Mouse (Mus musculus): ENCODE results near the gene Hsd11b1. TPM values are rescaled to one million over a fixed set of nuclear protein-coding genes. Genes with fewer than 3 reads are reported as not detected.

The Hsd11b1 gene
- polyA plus RNA-seq, 1 experiment, result 0.12 TPM

DNA sequence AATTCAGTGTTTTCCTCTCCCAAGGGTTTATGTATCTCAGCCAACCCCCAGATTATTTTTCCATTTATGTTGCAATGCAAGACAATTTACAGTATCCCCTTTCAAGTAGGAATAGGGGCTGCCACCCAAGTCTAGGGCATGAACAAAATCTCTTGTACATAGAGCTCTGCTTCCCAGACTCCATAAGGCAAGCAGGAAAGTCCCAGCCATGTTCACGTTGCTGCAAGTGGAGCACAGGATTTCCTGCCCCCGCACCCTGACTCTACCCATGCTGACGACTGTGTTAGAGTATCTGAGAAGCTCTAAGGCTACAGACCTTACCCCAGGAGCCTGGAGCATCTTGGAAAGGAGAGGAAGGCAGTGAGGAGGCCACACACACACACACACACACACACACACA is 74.1 kb downstream of the Hsd11b1 start:
- no peaks in the 10 kb centered on the region for H3K36me3 ChIP-seq (ENCODE audit: control insufficient read depth, insufficient read depth)
- no peaks in the 10 kb centered on the region for H3K79me3 ChIP-seq (ENCODE audit: low read depth)
- H3K27me3 ChIP-seq (ENCODE audit: control insufficient read depth, insufficient read depth, insufficient read length), result no peaks in the 10 kb centered on the region
- no peak overlapping the region for H3ac ChIP-seq (ENCODE audit: control insufficient read depth, insufficient read length, low read depth)
- H3K79me2 ChIP-seq (ENCODE audit: control insufficient read depth, insufficient read depth), result no peaks in the 10 kb centered on the region
- no peak overlapping the region for H3K4me3 ChIP-seq (ENCODE audit: insufficient read depth, poor library complexity, severe bottlenecking)
- TF ChIP-seq USF1 (IDR thresholded peaks at IDR 0.05; ENCODE audit: low read depth), result no peak
- no peak for TF ChIP-seq MYOD1 (IDR thresholded peaks at IDR 0.05; ENCODE audit: control insufficient read depth, insufficient read length, low read depth)
- TF ChIP-seq CEBPB (IDR thresholded peaks at IDR 0.05; ENCODE audit: low read depth), result no peak
- TF ChIP-seq CTCF (IDR thresholded peaks at IDR 0.05; ENCODE audit: control insufficient read depth, insufficient read depth, insufficient read length), result no peak
- no peak for TF ChIP-seq FOSL1 (IDR thresholded peaks at IDR 0.05; ENCODE audit: insufficient read depth, low read length, poor library complexity, severe bottlenecking)
- TF ChIP-seq MAX (IDR thresholded peaks at IDR 0.05), result no peak
- TF ChIP-seq MYOG (IDR thresholded peaks at IDR 0.05; ENCODE audit: control insufficient read depth, extremely low read depth, insufficient read length), result no peak

- no peaks in the 10 kb centered on the region for H3K79me2 ChIP-seq (ENCODE audit: control insufficient read depth, insufficient read depth)
- no peaks in the 10 kb centered on the region for H3K27me3 ChIP-seq (ENCODE audit: control insufficient read depth, insufficient read depth, insufficient read length)
- H3K79me3 ChIP-seq (ENCODE audit: low read depth), result no peaks in the 10 kb centered on the region
- TF ChIP-seq MYOD1 (IDR thresholded peaks at IDR 0.05; ENCODE audit: control insufficient read depth, insufficient read length, low read depth), result peak; percentile 85
- TF ChIP-seq MYOG (IDR thresholded peaks at IDR 0.05; ENCODE audit: control insufficient read depth, extremely low read depth, insufficient read length), result no peak
- H3K36me3 ChIP-seq (ENCODE audit: control insufficient read depth, insufficient read depth), result no peaks in the 10 kb centered on the region
- no peak overlapping the region for H3K4me3 ChIP-seq (ENCODE audit: insufficient read depth, poor library complexity, severe bottlenecking)
- H3ac ChIP-seq (ENCODE audit: control insufficient read depth, insufficient read length, low read depth), result no peak overlapping the region
These were observed 74.7 kb downstream of the Hsd11b1 start for GRCm38 (mm10) chr1:193189151-193189621.

DNA sequence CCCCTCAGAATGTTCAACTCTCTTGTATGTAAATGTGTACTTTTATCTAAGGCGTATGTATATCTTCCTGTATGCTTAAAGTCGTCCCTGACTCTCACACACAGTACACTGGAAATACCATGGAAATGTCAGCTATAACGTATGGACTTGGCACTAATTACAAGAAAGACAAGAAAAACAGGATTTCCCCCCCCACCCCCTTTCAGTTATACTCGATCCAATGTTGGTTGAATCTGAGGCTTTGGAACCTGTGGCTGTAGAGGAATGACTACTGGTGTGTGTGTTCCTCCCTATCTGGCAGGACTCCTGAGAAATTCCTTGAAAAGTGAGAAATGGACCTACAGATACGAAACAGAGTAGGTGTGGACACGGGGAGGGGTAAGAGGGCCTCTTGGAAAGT is 75.6 kb downstream of the Hsd11b1 start:
- no peaks in the 10 kb centered on the region for H3K79me2 ChIP-seq (ENCODE audit: control insufficient read depth, insufficient read depth)
- TF ChIP-seq USF1 (IDR thresholded peaks at IDR 0.05; ENCODE audit: low read depth) (no peak), FOSL1 (IDR thresholded peaks at IDR 0.05; ENCODE audit: insufficient read depth, low read length, poor library complexity, severe bottlenecking) (no peak), MAX (IDR thresholded peaks at IDR 0.05) (no peak), MYOG (IDR thresholded peaks at IDR 0.05; ENCODE audit: control insufficient read depth, extremely low read depth, insufficient read length) (no peak), CEBPB (IDR thresholded peaks at IDR 0.05; ENCODE audit: low read depth) (no peak), CTCF (IDR thresholded peaks at IDR 0.05; ENCODE audit: control insufficient read depth, insufficient read depth, insufficient read length) (no peak), MYOD1 (IDR thresholded peaks at IDR 0.05; ENCODE audit: control insufficient read depth, insufficient read length, low read depth) (no peak)
- no peak overlapping the region for H3K4me3 ChIP-seq (ENCODE audit: insufficient read depth, poor library complexity, severe bottlenecking)
- no peaks in the 10 kb centered on the region for H3K36me3 ChIP-seq (ENCODE audit: control insufficient read depth, insufficient read depth)
- no peaks in the 10 kb centered on the region for H3K27me3 ChIP-seq (ENCODE audit: control insufficient read depth, insufficient read depth, insufficient read length)
- no peaks in the 10 kb centered on the region for H3K79me3 ChIP-seq (ENCODE audit: low read depth)
- no peak overlapping the region for H3ac ChIP-seq (ENCODE audit: control insufficient read depth, insufficient read length, low read depth)

DNA sequence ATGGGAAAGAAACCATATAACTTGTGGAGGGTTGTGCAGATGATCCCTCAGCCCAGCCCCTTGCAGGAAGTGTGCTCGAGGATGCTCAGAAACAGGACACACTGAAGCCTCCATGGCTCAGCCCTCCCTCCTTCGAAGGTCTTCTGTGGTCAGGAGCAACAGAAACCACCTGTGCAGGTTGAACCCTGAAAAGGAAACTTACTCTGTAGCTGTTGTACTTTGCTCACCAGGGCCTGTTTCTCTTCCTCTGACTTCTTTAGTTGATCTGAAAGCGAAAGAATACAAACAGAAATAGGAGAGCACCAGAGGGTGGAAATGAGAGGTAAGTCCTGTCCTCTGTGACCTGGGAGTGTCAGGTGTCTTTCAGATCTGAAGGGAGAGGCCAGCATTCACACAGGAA is 82.8 kb downstream of the Hsd11b1 start:
- no peak for TF ChIP-seq CEBPB (IDR thresholded peaks at IDR 0.05; ENCODE audit: low read depth)
- no peak for TF ChIP-seq FOSL1 (IDR thresholded peaks at IDR 0.05; ENCODE audit: insufficient read depth, low read length, poor library complexity, severe bottlenecking)
- TF ChIP-seq MAX (IDR thresholded peaks at IDR 0.05), result no peak
- TF ChIP-seq MYOG (IDR thresholded peaks at IDR 0.05; ENCODE audit: control insufficient read depth, extremely low read depth, insufficient read length), result no peak
- no peak for TF ChIP-seq USF1 (IDR thresholded peaks at IDR 0.05; ENCODE audit: low read depth)
- TF ChIP-seq MYOD1 (IDR thresholded peaks at IDR 0.05; ENCODE audit: control insufficient read depth, insufficient read length, low read depth), result no peak
- no peak for TF ChIP-seq CTCF (IDR thresholded peaks at IDR 0.05; ENCODE audit: control insufficient read depth, insufficient read depth, insufficient read length)
- no peak overlapping the region for H3ac ChIP-seq (ENCODE audit: control insufficient read depth, insufficient read length, low read depth)
- H3K79me3 ChIP-seq (ENCODE audit: low read depth), result no peaks in the 10 kb centered on the region
- H3K36me3 ChIP-seq (ENCODE audit: control insufficient read depth, insufficient read depth), result no peaks in the 10 kb centered on the region
- no peak overlapping the region for H3K4me3 ChIP-seq (ENCODE audit: insufficient read depth, poor library complexity, severe bottlenecking)
- no peaks in the 10 kb centered on the region for H3K79me2 ChIP-seq (ENCODE audit: control insufficient read depth, insufficient read depth)
- no peaks in the 10 kb centered on the region for H3K27me3 ChIP-seq (ENCODE audit: control insufficient read depth, insufficient read depth, insufficient read length)

DNA sequence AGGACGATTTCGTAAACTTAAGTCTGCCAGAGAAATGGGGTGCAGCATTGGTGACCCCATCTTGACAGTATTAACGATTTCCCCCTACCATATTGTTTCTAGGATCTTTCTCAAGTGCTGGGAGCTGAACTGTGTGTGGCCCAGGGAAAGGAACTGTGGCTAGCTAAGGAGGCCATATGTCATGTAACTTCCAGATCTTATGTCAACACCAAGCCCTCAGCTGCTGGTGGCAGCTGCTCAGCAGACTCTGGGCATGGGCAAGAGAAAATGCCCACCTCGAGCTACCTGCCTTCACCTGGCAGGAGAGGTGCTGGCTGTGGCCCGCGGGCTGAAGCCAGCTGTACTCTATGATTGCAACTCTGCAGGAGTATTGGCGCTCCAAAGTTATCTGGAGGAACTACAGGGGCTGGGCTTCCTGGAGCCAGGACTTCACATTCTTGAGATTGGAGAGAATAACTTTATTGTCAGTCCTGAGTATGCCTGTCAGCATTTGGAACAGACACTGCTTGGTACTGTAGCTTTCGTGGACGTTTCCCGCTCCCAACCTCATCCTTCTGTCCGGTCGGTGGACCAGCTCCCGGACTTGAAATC is 89.6 kb downstream of the Hsd11b1 start:
- Histone ChIP-seq H3K4me3 (ENCODE audit: insufficient read depth, poor library complexity, severe bottlenecking) (peak overlapping the region; percentile 68), H3K79me3 (ENCODE audit: low read depth) (no peaks in the 10 kb centered on the region), H3ac (ENCODE audit: control insufficient read depth, insufficient read length, low read depth) (peak overlapping the region; percentile 96), H3K79me2 (ENCODE audit: control insufficient read depth, insufficient read depth) (no peaks in the 10 kb centered on the region), H3K27me3 (ENCODE audit: control insufficient read depth, insufficient read depth, insufficient read length) (peaks cover 2% of the 10 kb centered on the region), H3K36me3 (ENCODE audit: control insufficient read depth, insufficient read depth) (no peaks in the 10 kb centered on the region)
- TF ChIP-seq CTCF (IDR thresholded peaks at IDR 0.05; ENCODE audit: control insufficient read depth, insufficient read depth, insufficient read length) (no peak), USF1 (IDR thresholded peaks at IDR 0.05; ENCODE audit: low read depth) (no peak), FOSL1 (IDR thresholded peaks at IDR 0.05; ENCODE audit: insufficient read depth, low read length, poor library complexity, severe bottlenecking) (no peak), MYOD1 (IDR thresholded peaks at IDR 0.05; ENCODE audit: control insufficient read depth, insufficient read length, low read depth) (no peak), CEBPB (IDR thresholded peaks at IDR 0.05; ENCODE audit: low read depth) (no peak), MYOG (IDR thresholded peaks at IDR 0.05; ENCODE audit: control insufficient read depth, extremely low read depth, insufficient read length) (no peak), MAX (IDR thresholded peaks at IDR 0.05) (no peak)

DNA sequence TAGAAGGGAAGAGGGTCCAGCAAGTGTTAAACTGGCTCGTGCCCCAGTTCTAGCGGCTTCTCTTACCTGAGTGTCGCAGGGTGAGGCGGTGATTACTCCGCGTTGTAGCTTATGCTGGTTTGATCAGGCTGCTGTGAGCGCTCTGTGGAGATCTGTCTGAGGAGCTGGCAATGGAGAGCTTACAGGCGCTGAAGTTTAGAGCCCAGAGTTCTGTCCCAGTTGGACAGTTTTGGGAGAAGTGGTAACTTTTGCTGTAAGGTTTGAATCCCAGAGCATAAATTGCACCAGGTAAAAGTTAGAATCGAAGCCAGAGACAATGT is 90.1 kb downstream of the Hsd11b1 start:
- Histone ChIP-seq H3K79me2 (ENCODE audit: control insufficient read depth, insufficient read depth) (no peaks in the 10 kb centered on the region), H3K27me3 (ENCODE audit: control insufficient read depth, insufficient read depth, insufficient read length) (peaks cover 5% of the 10 kb centered on the region), H3ac (ENCODE audit: control insufficient read depth, insufficient read length, low read depth) (peak overlapping the region; percentile 96), H3K36me3 (ENCODE audit: control insufficient read depth, insufficient read depth) (no peaks in the 10 kb centered on the region), H3K4me3 (ENCODE audit: insufficient read depth, poor library complexity, severe bottlenecking) (peak overlapping the region; percentile 68), H3K79me3 (ENCODE audit: low read depth) (no peaks in the 10 kb centered on the region)
- TF ChIP-seq MAX (IDR thresholded peaks at IDR 0.05), result no peak
- no peak for TF ChIP-seq FOSL1 (IDR thresholded peaks at IDR 0.05; ENCODE audit: insufficient read depth, low read length, poor library complexity, severe bottlenecking)
- TF ChIP-seq MYOG (IDR thresholded peaks at IDR 0.05; ENCODE audit: control insufficient read depth, extremely low read depth, insufficient read length), result no peak
- TF ChIP-seq USF1 (IDR thresholded peaks at IDR 0.05; ENCODE audit: low read depth), result no peak
- no peak for TF ChIP-seq CEBPB (IDR thresholded peaks at IDR 0.05; ENCODE audit: low read depth)
- no peak for TF ChIP-seq MYOD1 (IDR thresholded peaks at IDR 0.05; ENCODE audit: control insufficient read depth, insufficient read length, low read depth)
- TF ChIP-seq CTCF (IDR thresholded peaks at IDR 0.05; ENCODE audit: control insufficient read depth, insufficient read depth, insufficient read length), result no peak
